In the genomic region with DNA sequence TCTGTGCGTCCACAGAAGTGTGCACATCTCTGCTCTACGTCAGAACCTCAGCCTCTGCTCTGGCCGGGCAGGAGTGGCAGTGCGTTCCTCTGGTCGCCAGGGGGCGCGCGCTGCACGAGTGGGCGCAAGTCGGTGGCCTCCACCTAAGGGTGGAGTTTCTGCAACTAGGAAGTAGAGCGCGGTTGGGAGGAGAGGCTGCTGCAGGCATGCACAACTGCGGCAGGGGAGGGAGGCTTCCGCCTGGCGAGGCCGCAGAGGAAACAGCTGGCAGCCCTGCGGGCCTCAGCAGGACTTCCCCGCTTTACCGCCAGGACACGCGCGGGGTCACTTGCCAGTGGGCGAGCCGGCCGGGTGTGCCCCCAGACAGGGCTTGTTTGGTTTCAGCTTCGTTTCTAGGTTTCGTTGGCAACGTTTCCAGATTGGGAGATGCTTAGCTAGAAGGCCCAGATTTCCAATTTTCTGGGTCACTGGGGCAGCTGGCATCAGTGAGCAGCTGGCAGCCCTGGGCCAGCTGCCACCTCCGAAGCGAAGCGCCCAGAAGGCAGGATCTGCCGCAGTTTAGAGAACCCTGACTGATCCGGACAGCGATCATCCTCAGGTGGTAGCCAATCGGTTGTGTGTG, we compare ENCODE assay signal across 8 mouse cellular contexts. TPM values are rescaled to one million over a fixed set of nuclear protein-coding genes. Genes with fewer than 3 reads are reported as not detected.
A peak's percentile ranks its signal among the peaks of the same experiment; 100 is the strongest.
DNase-seq lines count a peak whose midpoint lies in the region; ATAC-seq lines count a peak whose summit lies in the region.

No protein-coding gene starts in this region.

- H3K27ac ChIP-seq in heart, embryonic 14.5 days (replicated peaks in 1 of 2; ENCODE audit: control insufficient read depth in 1 of 2, insufficient read depth in 1 of 2, low read depth in 2 of 2, low read length in 2 of 2) = peak overlapping the region; percentile 14 to 67; a peak in 2 of 4 replicates
- peak overlapping the region; percentile 57; the same call in 1 of the 2 replicates for H3K27ac ChIP-seq in liver, embryonic 12.5 days

- no peaks in the 10 kb centered on the region for H3K9me3 ChIP-seq in heart, embryonic 14.5 days (ENCODE audit: control insufficient read depth, low read length)
- no peaks in the 10 kb centered on the region for H3K9me3 ChIP-seq in liver, embryonic 12.5 days (replicated peaks)

- H3K4me3 ChIP-seq in heart, embryonic 14.5 days (ENCODE audit: control insufficient read depth in 1 of 2, insufficient read depth in 1 of 2, low read depth in 1 of 2, low read length in 2 of 2) = peak overlapping the region; percentile 61 to 65
- H3K4me3 ChIP-seq in liver, embryonic 12.5 days = peak overlapping the region; percentile 65

- H3K9ac ChIP-seq in heart, embryonic 14.5 days (ENCODE audit: low read length) = peak overlapping the region; percentile 80
- H3K9ac ChIP-seq in liver, embryonic 12.5 days = peak overlapping the region; percentile 71

- DNase-seq in CD8-positive naive resting alpha-beta T cell, adult 2 months (ENCODE audit: low read depth in 2 of 2, low spot score in 2 of 2) = peak; percentile 92 to 96
- peak; percentile 65 for DNase-seq in c-Kit-negative CD71-positive TER-119-positive erythroid progenitor cells, embryonic 14.5 days (ENCODE audit: low read depth, low spot score)
- peak; percentile 86 for DNase-seq in fibroblast of lung, adult 2 months (ENCODE audit: low read depth)
- DNase-seq in kidney, postnatal 14 days = peak; percentile 94
- peak; percentile 95 for DNase-seq in naive thymus-derived CD4-positive, alpha-beta T cell, adult 2 months (ENCODE audit: low read depth)
- peak; percentile 98 for DNase-seq in splenic B cell, adult 2 months (ENCODE audit: low read depth, low spot score)

- H3K4me1 ChIP-seq in heart, embryonic 14.5 days (ENCODE audit: control insufficient read depth in 2 of 2, insufficient read depth in 2 of 2, low read length in 2 of 2) = peaks cover 2 to 5% of the 10 kb centered on the region in 2 experiments; a peak in 3 of 4 replicates
- peaks cover 9% of the 10 kb centered on the region for H3K4me1 ChIP-seq in liver, embryonic 12.5 days

- ATAC-seq in heart, embryonic 14.5 days (ENCODE audit: insufficient number of reproducible peaks, insufficient read depth, low FRiP score, low read depth) = peak; percentile 82
- ATAC-seq in liver, embryonic 12.5 days = peak; percentile 91

- H3K27me3 ChIP-seq in heart, embryonic 14.5 days (ENCODE audit: control insufficient read depth, insufficient read depth, low read length) = no peaks in the 10 kb centered on the region
- H3K27me3 ChIP-seq in liver, embryonic 12.5 days (replicated peaks) = no peaks in the 10 kb centered on the region
- no peaks in the 10 kb centered on the region for H3K27me3 ChIP-seq in splenic B cell, adult 2 months (ENCODE audit: control insufficient read depth, insufficient read depth, low read length, poor library complexity, severe bottlenecking)

- H3K4me2 ChIP-seq in heart, embryonic 14.5 days (ENCODE audit: low read length) = peak overlapping the region; percentile 94
- H3K4me2 ChIP-seq in liver, embryonic 12.5 days = peak overlapping the region; percentile 87

- WGBS in heart, embryonic 14.5 days = 7% methylated on average over 36 of the region's 36 CpGs
- 6% methylated on average over 36 of the region's 36 CpGs for WGBS in liver, embryonic 12.5 days (ENCODE audit: insufficient replicate concordance)

- peaks cover 52% of the 10 kb centered on the region for H3K36me3 ChIP-seq in heart, embryonic 14.5 days (ENCODE audit: control insufficient read depth, insufficient read depth, low read length)
- H3K36me3 ChIP-seq in liver, embryonic 12.5 days = peaks cover 43% of the 10 kb centered on the region
- H3K36me3 ChIP-seq in splenic B cell, adult 2 months (ENCODE audit: control insufficient read depth, insufficient read depth, low read length, poor library complexity, severe bottlenecking) = peaks cover 6% of the 10 kb centered on the region; the same call in 1 of the 2 replicates

RNA-seq across cellular contexts. Expression of gene Cmtm6, which starts 22.1 kb away (rescaled TPM):
- 41.9 and 45.2 TPM in 2 replicates for polyA plus RNA-seq in heart, embryonic 14.5 days (2014; fragmentation: Nextera tagmentation; extraction: Ambion mirVana)
- polyA plus RNA-seq in liver, embryonic 12.5 days (2016; fragmentation: Nextera tagmentation; extraction: Ambion mirVana) = 26.0 and 29.1 TPM in 2 replicates

RNA-seq across cellular contexts. Expression of gene Cmtm7, which starts 28.7 kb away (rescaled TPM):
- 85.2 and 122 TPM in 2 replicates for polyA plus RNA-seq in heart, embryonic 14.5 days (2014; fragmentation: Nextera tagmentation; extraction: Ambion mirVana)
- 69.9 and 70.4 TPM in 2 replicates for polyA plus RNA-seq in liver, embryonic 12.5 days (2016; fragmentation: Nextera tagmentation; extraction: Ambion mirVana)

Comparison
In these comparisons a context has a peak if more than half of its experiments do, and no peak if none do; other contexts are left out.
1. Peak in every context shown above with its lines: DNase-seq, ATAC-seq, H3K4me3 ChIP-seq and H3K27ac ChIP-seq.